Mouse (Mus musculus) megakaryocyte, embryonic 14.5 days (primary cell): ENCODE data around the gene Zfp398. TPM values are rescaled to one million over a fixed set of nuclear protein-coding genes. Genes with fewer than 3 reads are reported as not detected.

ENCODE experiments used
- H3K27me3 ChIP-seq: replicated peaks from 2 replicates; pipeline ENCODE3; 2012; ENCODE audit warnings: inconsistent platforms
- H3K36me3 ChIP-seq: replicated peaks from 2 replicates; pipeline ENCODE3; 2012; ENCODE audit warnings: low read length, inconsistent platforms, mixed read lengths
- H3K4me1 ChIP-seq: 2 replicates; pipeline ENCODE4 v1.6.1; 2012; ENCODE audit warnings: inconsistent platforms
- H3K4me3 ChIP-seq: replicated peaks from 2 replicates; pipeline ENCODE3; 2012; ENCODE audit warnings: moderate library complexity, mild to moderate bottlenecking, inconsistent platforms
- H3K9me3 ChIP-seq: 2 replicates; pipeline ENCODE4 v1.6.1; 2012; ENCODE audit warnings: inconsistent platforms
- FLI1 ChIP-seq: IDR thresholded peaks from 2 replicates; pipeline ENCODE4 v1.6.1; 2012; ENCODE audit warnings: low read length, inconsistent platforms, mixed read lengths
- GATA1 ChIP-seq: IDR thresholded peaks from 3 replicates; pipeline ENCODE4 v1.6.1; 2012; ENCODE audit warnings: mixed read lengths, low read length, inconsistent platforms, borderline replicate concordance
- polyA plus RNA-seq: library from polyadenylated mRNA; stranded (reverse); fragments of >175 nt; gene quantifications from 2 replicates; pipeline ENCODE4 v1.2.3, GENCODE M21; 2012; ENCODE audit warnings: low replicate concordance; ENCODE audit not compliant: insufficient read depth

Gene Zfp398
- polyA plus RNA-seq, 1 experiment, result 0.58 TPM

- Histone ChIP-seq H3K27me3 (no peaks in the 10 kb centered on the region), H3K4me1 (0 out of 2 replicates have a peak, but pooled peaks cover 5% of the 10 kb centered on the region), H3K9me3 (no peaks in the 10 kb centered on the region), H3K4me3 (no peak overlapping the region), H3K36me3 (peaks cover 82% of the 10 kb centered on the region)
- TF ChIP-seq GATA1, result no peak
- TF ChIP-seq FLI1, result no peak
Measured at GRCm38 (mm10) chr6:47888812-47889383, 53.4 kb downstream of the Zfp398 start.

DNA sequence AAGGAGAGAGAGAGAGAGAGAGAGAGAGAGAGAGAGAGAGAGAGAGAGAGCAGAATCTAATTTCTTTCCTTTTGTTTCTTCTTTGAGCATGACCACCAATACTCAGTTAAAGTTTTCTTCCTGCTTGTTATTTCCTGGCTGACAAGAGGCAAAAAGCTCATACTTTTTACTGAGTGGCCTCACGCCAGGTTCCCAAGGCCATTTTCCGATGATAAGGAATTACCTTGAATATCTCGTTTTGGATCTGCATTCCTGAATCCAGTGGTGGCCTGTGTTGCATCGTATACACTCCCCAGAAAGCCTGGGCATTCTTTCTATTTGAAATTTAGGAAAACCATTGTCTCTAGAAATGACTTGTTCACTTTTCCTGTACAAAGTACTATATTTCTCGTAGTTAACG lies 64.0 kb downstream of the Zfp398 start:
- TF ChIP-seq GATA1 (no peak), FLI1 (no peak)
- no peaks in the 10 kb centered on the region for H3K4me1 ChIP-seq
- H3K9me3 ChIP-seq, result peaks cover under 1% of the 10 kb centered on the region; the same call in 1 of the 2 replicates
- H3K36me3 ChIP-seq, result peaks cover 68% of the 10 kb centered on the region
- no peak overlapping the region for H3K4me3 ChIP-seq
- H3K27me3 ChIP-seq, result no peaks in the 10 kb centered on the region

DNA sequence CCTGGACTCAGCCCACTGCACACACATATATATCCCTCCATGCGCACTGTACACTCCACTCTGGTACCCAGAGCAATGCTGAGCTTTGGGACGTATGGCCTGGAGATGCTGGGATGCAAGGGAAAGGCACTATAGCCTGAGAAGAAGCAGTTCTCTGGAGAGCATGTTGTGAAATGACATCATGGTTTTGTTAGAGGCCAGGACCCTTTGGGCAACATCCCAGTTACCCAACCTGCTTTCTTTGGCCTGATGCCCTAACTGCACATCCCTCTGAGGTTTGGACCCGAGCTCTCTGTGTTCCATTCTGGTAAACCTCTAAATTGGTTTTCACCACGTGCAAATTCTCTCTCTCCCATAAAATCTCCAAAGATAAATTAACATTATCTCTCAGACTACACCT lies 68.1 kb downstream of the Zfp398 start:
- Histone ChIP-seq H3K4me1 (no peaks in the 10 kb centered on the region), H3K4me3 (no peak overlapping the region), H3K27me3 (no peaks in the 10 kb centered on the region), H3K36me3 (peaks cover 96% of the 10 kb centered on the region), H3K9me3 (peaks cover 8% of the 10 kb centered on the region)
- TF ChIP-seq GATA1 (no peak), FLI1 (no peak)

- peaks cover 8% of the 10 kb centered on the region for H3K9me3 ChIP-seq
- TF ChIP-seq FLI1, result no peak
- TF ChIP-seq GATA1, result no peak
- peaks cover 90% of the 10 kb centered on the region for H3K36me3 ChIP-seq
- no peaks in the 10 kb centered on the region for H3K4me1 ChIP-seq
- no peak overlapping the region for H3K4me3 ChIP-seq
- H3K27me3 ChIP-seq, result no peaks in the 10 kb centered on the region
Measured at GRCm38 (mm10) chr6:47904361-47904760, 68.9 kb downstream of the Zfp398 start.

DNA sequence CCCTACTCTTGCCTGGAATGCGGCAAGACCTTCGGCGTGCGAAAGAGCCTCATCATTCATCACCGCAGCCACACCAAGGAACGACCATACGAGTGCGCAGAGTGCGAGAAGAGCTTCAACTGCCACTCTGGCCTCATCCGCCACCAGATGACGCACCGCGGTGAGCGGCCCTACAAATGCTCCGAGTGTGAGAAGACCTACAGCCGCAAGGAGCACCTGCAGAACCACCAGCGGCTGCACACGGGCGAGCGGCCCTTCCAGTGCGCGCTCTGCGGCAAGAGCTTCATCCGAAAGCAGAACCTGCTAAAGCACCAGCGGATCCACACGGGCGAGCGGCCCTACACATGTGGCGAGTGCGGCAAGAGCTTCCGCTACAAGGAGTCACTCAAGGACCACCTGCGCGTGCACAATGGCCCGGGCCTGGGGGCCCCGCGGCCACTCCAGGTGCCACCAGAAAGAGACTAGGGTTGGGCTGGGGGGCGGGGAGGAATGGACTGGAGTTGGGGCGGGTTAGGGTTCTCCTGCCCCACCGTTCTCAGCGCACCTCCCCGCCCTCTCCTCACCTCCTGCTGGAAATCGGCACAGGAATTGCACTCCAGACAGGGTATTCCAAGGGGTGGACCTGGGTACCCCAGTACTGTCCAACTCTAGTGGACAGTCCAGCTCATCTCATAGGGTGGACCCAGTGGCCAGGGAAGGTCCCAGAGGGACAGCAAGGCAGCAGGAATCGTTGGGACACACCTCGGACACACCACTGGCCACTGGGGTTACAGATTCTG lies 69.6 kb downstream of the Zfp398 start:
- Histone ChIP-seq H3K9me3 (peaks cover 8% of the 10 kb centered on the region), H3K4me3 (no peak overlapping the region), H3K4me1 (no peaks in the 10 kb centered on the region), H3K36me3 (peaks cover 83% of the 10 kb centered on the region), H3K27me3 (no peaks in the 10 kb centered on the region)
- TF ChIP-seq FLI1, result no peak
- no peak for TF ChIP-seq GATA1

- Histone ChIP-seq H3K4me1 (no peaks in the 10 kb centered on the region), H3K9me3 (peaks cover 8% of the 10 kb centered on the region), H3K36me3 (peaks cover 71% of the 10 kb centered on the region), H3K27me3 (no peaks in the 10 kb centered on the region), H3K4me3 (no peak overlapping the region)
- TF ChIP-seq GATA1 (no peak), FLI1 (no peak)
Measured at GRCm38 (mm10) chr6:47906326-47906725, 70.9 kb downstream of the Zfp398 start.

DNA sequence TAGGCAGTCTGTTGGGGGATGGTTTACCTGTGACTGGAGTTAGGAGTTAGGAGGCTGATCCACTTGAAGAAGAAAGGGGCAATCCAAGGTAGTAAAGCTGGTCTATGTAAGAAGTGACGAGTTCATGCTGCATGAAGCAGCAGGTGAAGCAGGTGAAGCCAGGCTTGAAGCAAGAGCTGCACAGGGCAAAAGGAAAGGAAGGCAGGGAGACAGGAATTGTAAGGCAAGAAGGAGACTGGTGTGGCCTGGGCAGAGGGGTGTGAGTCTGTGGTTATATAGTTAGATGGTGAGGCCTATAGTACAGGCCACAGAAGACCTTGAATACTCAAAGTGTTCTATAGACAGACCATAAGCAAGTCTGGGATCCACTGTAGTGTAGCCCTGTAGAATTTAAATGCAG lies 73.5 kb downstream of the Zfp398 start:
- Histone ChIP-seq H3K4me3 (no peak overlapping the region), H3K9me3 (peaks cover 8% of the 10 kb centered on the region), H3K27me3 (no peaks in the 10 kb centered on the region), H3K4me1 (no peaks in the 10 kb centered on the region), H3K36me3 (peaks cover 45% of the 10 kb centered on the region)
- no peak for TF ChIP-seq GATA1
- no peak for TF ChIP-seq FLI1

DNA sequence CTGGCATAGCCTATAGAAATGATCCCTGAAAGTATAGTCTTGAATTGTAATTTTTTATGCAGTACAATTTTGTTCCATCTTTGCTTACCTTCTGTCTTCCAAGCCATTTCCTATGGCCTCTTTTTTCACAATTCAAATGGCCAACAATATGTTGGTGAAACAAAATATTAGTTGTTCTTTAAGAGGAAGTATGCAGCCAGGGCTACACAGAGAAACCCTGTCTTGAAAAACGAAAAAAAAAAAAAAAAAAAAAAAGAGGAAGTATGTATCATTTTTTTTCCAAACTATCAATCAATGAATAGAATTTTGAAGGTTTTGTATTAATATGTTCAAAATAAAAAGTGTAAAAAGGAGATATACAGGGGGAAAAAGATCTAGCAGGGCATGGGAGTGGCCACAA lies 76.2 kb downstream of the Zfp398 start:
- Histone ChIP-seq H3K4me1 (no peaks in the 10 kb centered on the region), H3K27me3 (no peaks in the 10 kb centered on the region), H3K36me3 (peaks cover 19% of the 10 kb centered on the region), H3K4me3 (no peak overlapping the region), H3K9me3 (0 out of 2 replicates have a peak, but pooled peaks cover 3% of the 10 kb centered on the region)
- TF ChIP-seq GATA1 (no peak), FLI1 (no peak)

DNA sequence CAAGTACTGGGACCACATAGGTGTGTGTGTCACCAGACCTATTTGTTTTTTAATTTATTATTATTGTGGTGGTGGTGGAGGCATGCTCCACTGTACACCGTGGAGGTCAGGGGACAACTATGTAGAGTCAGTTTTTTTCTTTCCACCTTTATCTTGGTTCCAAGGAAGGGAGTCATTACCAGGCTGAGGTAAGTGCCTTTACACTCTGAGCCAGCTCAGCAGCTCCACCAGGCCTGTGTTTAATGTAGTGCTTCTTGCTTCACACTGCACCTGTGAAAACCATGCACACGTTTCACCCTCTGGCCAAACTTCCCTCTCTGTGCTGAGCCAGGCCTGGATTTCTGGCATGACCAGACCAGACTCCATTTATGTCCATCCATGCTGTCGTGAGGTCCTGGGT lies 77.5 kb downstream of the Zfp398 start:
- Histone ChIP-seq H3K4me3 (no peak overlapping the region), H3K27me3 (no peaks in the 10 kb centered on the region), H3K4me1 (no peaks in the 10 kb centered on the region), H3K9me3 (0 out of 2 replicates have a peak, but pooled peaks cover 3% of the 10 kb centered on the region), H3K36me3 (peaks cover 6% of the 10 kb centered on the region)
- no peak for TF ChIP-seq FLI1
- TF ChIP-seq GATA1, result no peak

- no peak overlapping the region for H3K4me3 ChIP-seq
- 0 out of 2 replicates have a peak, but pooled peaks cover 3% of the 10 kb centered on the region for H3K9me3 ChIP-seq
- peaks cover 21% of the 10 kb centered on the region for H3K4me1 ChIP-seq
- no peaks in the 10 kb centered on the region for H3K36me3 ChIP-seq
- H3K27me3 ChIP-seq, result no peaks in the 10 kb centered on the region
- TF ChIP-seq FLI1, result no peak
- TF ChIP-seq GATA1, result no peak
Measured at GRCm38 (mm10) chr6:47917051-47917450, 81.6 kb downstream of the Zfp398 start.
